Mouse (Mus musculus) MEL (cell line): ENCODE results near the gene Arid5b. TPM values are rescaled to one million over a fixed set of nuclear protein-coding genes. Genes with fewer than 3 reads are reported as not detected.

Source experiments
- DNase-seq: peaks from one replicate; pipeline ENCODE4 v3.0.0; 2011; ENCODE audit warnings: low read depth, low spot score
- H3K27ac ChIP-seq: 2 replicates; pipeline ENCODE4 v1.5.1; 2012; ENCODE audit warnings: low read depth, mild to moderate bottlenecking, control low read depth, low read length, moderate library complexity; ENCODE audit not compliant: control insufficient read depth
- H3K27me3 ChIP-seq, 2 experiments: fragments of 150-350 bp in 1 of 2; sonication (generic) in 1 of 2; 2 replicates each; pipeline ENCODE4 v1.6.1; 2012; ENCODE audit warnings: low read length in 2 of 2, mild to moderate bottlenecking in 2 of 2, improper control_type of control experiment in 1 of 2, moderate library complexity in 1 of 2; ENCODE audit not compliant: insufficient read depth in 2 of 2, control insufficient read depth in 1 of 2
- H3K36me3 ChIP-seq, 2 experiments: 2 replicates each; pipeline ENCODE4 v1.6.1; 2012 to 2014; ENCODE audit warnings: low read length in 2 of 2, improper control_type of control experiment in 1 of 2, inconsistent platforms in 1 of 2, mild to moderate bottlenecking in 1 of 2; ENCODE audit not compliant: insufficient read depth in 2 of 2, control insufficient read depth in 1 of 2
- H3K4me1 ChIP-seq, 2 experiments: fragments of 150-350 bp in 1 of 2; sonication (generic) in 1 of 2; 2 replicates each; pipeline ENCODE4 v1.6.1; 2012; ENCODE audit warnings: low read length in 2 of 2, improper control_type of control experiment in 1 of 2, mild to moderate bottlenecking in 1 of 2; ENCODE audit not compliant: insufficient read depth in 2 of 2, control insufficient read depth in 1 of 2
- H3K4me3 ChIP-seq, 2 experiments: fragments of 150-350 bp in 1 of 2; sonication (generic) in 1 of 2; 2 replicates each; pipeline ENCODE4 v1.5.1; 2012; ENCODE audit warnings: low read depth in 2 of 2, low read length in 2 of 2, mild to moderate bottlenecking in 2 of 2, moderate library complexity in 2 of 2, control low read depth in 1 of 2, improper control_type of control experiment in 1 of 2; ENCODE audit not compliant: control insufficient read depth in 1 of 2, insufficient read depth in 1 of 2
- H3K79me2 ChIP-seq: 2 replicates; pipeline ENCODE4 v1.6.1; 2012; ENCODE audit warnings: mild to moderate bottlenecking, low read length, moderate library complexity; ENCODE audit not compliant: control insufficient read depth, poor library complexity, insufficient read depth
- H3K9ac ChIP-seq: 2 replicates; pipeline ENCODE4 v1.6.1; 2012; ENCODE audit warnings: low read depth, mild to moderate bottlenecking, control low read depth, low read length, moderate library complexity; ENCODE audit not compliant: control insufficient read depth, poor library complexity, severe bottlenecking
- H3K9me3 ChIP-seq: fragments of 150-350 bp; sonication (generic); replicated peaks from 2 replicates; pipeline ENCODE4 v1.6.1; 2012; ENCODE audit warnings: mild to moderate bottlenecking, low read length, improper control_type of control experiment, moderate library complexity; ENCODE audit not compliant: insufficient read depth
- BHLHE40 ChIP-seq: IDR thresholded peaks from 2 replicates; pipeline ENCODE4 v1.6.1; 2012; ENCODE audit warnings: low read depth, mild to moderate bottlenecking, inconsistent platforms, low read length, improper control_type of control experiment, borderline replicate concordance
- CHD1 ChIP-seq: IDR thresholded peaks from 2 replicates; pipeline ENCODE4 v1.6.1; 2012; ENCODE audit warnings: low read depth, mild to moderate bottlenecking, inconsistent platforms, low read length, improper control_type of control experiment
- CTCF ChIP-seq, 3 experiments: IDR thresholded peaks in 2 of 3; conservative IDR thresholded peaks in 1 of 3; 2 replicates each; pipeline ENCODE4 v1.5.1; 2011 to 2012; ENCODE audit warnings: low read length in 3 of 3, low read depth in 2 of 3, mild to moderate bottlenecking in 2 of 3, improper control_type of control experiment in 1 of 3, inconsistent platforms in 1 of 3, mixed read lengths in 1 of 3, moderate library complexity in 1 of 3; ENCODE audit not compliant: control insufficient read depth in 1 of 3, insufficient read depth in 1 of 3, poor library complexity in 1 of 3, severe bottlenecking in 1 of 3
- ETS1 ChIP-seq: IDR thresholded peaks from 2 replicates; pipeline ENCODE4 v1.6.1; 2012; ENCODE audit warnings: low read depth, mild to moderate bottlenecking, inconsistent platforms, low read length, improper control_type of control experiment, moderate library complexity
- GABPA ChIP-seq: IDR thresholded peaks from 2 replicates; pipeline ENCODE4 v1.6.1; 2012; ENCODE audit warnings: low read depth, mild to moderate bottlenecking, inconsistent platforms, low read length, improper control_type of control experiment, moderate library complexity
- GATA1 ChIP-seq: IDR thresholded peaks from 2 replicates; pipeline ENCODE4 v1.6.1; 2011; ENCODE audit warnings: low read depth, low read length, improper control_type of control experiment
- HCFC1 ChIP-seq: IDR thresholded peaks from 2 replicates; pipeline ENCODE4 v1.6.1; 2012; ENCODE audit warnings: low read depth, mild to moderate bottlenecking, inconsistent platforms, low read length, improper control_type of control experiment, moderate library complexity
- JUND ChIP-seq: IDR thresholded peaks from 2 replicates; pipeline ENCODE4 v1.6.1; 2011; ENCODE audit warnings: low read depth, mild to moderate bottlenecking, improper control_type of control experiment, low read length
- KAT2A ChIP-seq: conservative IDR thresholded peaks from 2 replicates; pipeline ENCODE4 v1.6.1; 2012; ENCODE audit warnings: low read depth, low read length, improper control_type of control experiment, inconsistent platforms
- MAX ChIP-seq: IDR thresholded peaks from 2 replicates; pipeline ENCODE4 v1.6.1; 2011; ENCODE audit warnings: low read length, improper control_type of control experiment
- MAZ ChIP-seq: IDR thresholded peaks from 2 replicates; pipeline ENCODE4 v1.6.1; 2012; ENCODE audit warnings: low read depth, mild to moderate bottlenecking, inconsistent platforms, low read length, improper control_type of control experiment
- MEF2A ChIP-seq: IDR thresholded peaks from 2 replicates; pipeline ENCODE4 v1.6.1; 2014; ENCODE audit warnings: low read depth, mild to moderate bottlenecking, inconsistent platforms, low read length, improper control_type of control experiment; ENCODE audit not compliant: poor library complexity, insufficient replicate concordance, severe bottlenecking; ENCODE audit errors: extremely low read depth
- MXI1 ChIP-seq: IDR thresholded peaks from 2 replicates; pipeline ENCODE4 v1.6.1; 2011; ENCODE audit warnings: mild to moderate bottlenecking, low read depth, low read length, improper control_type of control experiment
- MYB ChIP-seq: IDR thresholded peaks from 2 replicates; pipeline ENCODE4 v1.6.1; 2011; ENCODE audit warnings: mild to moderate bottlenecking, low read depth, low read length, improper control_type of control experiment
- MYC ChIP-seq: IDR thresholded peaks from 2 replicates; pipeline ENCODE4 v1.6.1; 2011; ENCODE audit warnings: low read depth, mild to moderate bottlenecking, low read length, improper control_type of control experiment, moderate library complexity
- NRF1 ChIP-seq: IDR thresholded peaks from 2 replicates; pipeline ENCODE4 v1.6.1; 2014; ENCODE audit warnings: low read depth, mild to moderate bottlenecking, inconsistent platforms, low read length, improper control_type of control experiment, moderate library complexity; ENCODE audit not compliant: poor library complexity, insufficient read depth, severe bottlenecking
- POLR2A ChIP-seq, 2 experiments: IDR thresholded peaks; 2 replicates each; pipeline ENCODE4 v1.6.1; 2011 to 2012; ENCODE audit warnings: low read length in 2 of 2, mild to moderate bottlenecking in 2 of 2, control low read depth in 1 of 2, improper control_type of control experiment in 1 of 2, low read depth in 1 of 2, moderate library complexity in 1 of 2; ENCODE audit not compliant: control insufficient read depth in 1 of 2, insufficient read depth in 1 of 2, poor library complexity in 1 of 2
- POLR2AphosphoS2 ChIP-seq: IDR thresholded peaks from 2 replicates; pipeline ENCODE4 v1.6.1; 2011; ENCODE audit warnings: low read length, improper control_type of control experiment
- SMC3 ChIP-seq: IDR thresholded peaks from 2 replicates; pipeline ENCODE4 v1.6.1; 2011; ENCODE audit warnings: low read depth, low read length, improper control_type of control experiment
- TBP ChIP-seq: IDR thresholded peaks from 2 replicates; pipeline ENCODE4 v1.8.0; 2011; ENCODE audit warnings: low read depth, low read length, improper control_type of control experiment
- USF1 ChIP-seq: IDR thresholded peaks from 2 replicates; pipeline ENCODE4 v1.6.1; 2014; ENCODE audit warnings: low read depth, mild to moderate bottlenecking, inconsistent platforms, low read length, improper control_type of control experiment, moderate library complexity
- USF2 ChIP-seq, 2 experiments: IDR thresholded peaks; 2 replicates each; pipeline ENCODE4 v1.6.1; 2011 to 2012; ENCODE audit warnings: improper control_type of control experiment in 2 of 2, low read length in 2 of 2, borderline replicate concordance in 1 of 2, inconsistent platforms in 1 of 2, low read depth in 1 of 2, mild to moderate bottlenecking in 1 of 2; ENCODE audit not compliant: insufficient read depth in 1 of 2
- ZKSCAN1 ChIP-seq: IDR thresholded peaks from 2 replicates; pipeline ENCODE4 v1.6.1; 2012; ENCODE audit warnings: low read depth, mild to moderate bottlenecking, inconsistent platforms, low read length, improper control_type of control experiment, moderate library complexity
- ZMIZ1 ChIP-seq: IDR thresholded peaks from 2 replicates; pipeline ENCODE4 v1.6.1; 2012; ENCODE audit warnings: low read depth, mild to moderate bottlenecking, inconsistent platforms, low read length, improper control_type of control experiment, moderate library complexity
- polyA plus RNA-seq, 2 experiments: library from polyadenylated mRNA; stranded (reverse) in 1 of 2; unstranded in 1 of 2; fragments of >175 nt in 1 of 2; fragments of >200 nt in 1 of 2; gene quantifications; 2 replicates each; pipeline versions ENCODE4 v1.2.1 to v1.2.4; 2012; ENCODE audit warnings: low replicate concordance in 2 of 2, low read depth in 1 of 2; ENCODE audit not compliant: insufficient read length in 2 of 2, insufficient read depth in 1 of 2, missing spikeins in 1 of 2
- total RNA-seq: library from RNA; depleted of rRNA; stranded (reverse); fragments of 300-350 nt; gene quantifications from 2 replicates; pipeline ENCODE4 v1.2.3, GENCODE M21; 2012

Arid5b gene
- total and polyA plus RNA-seq, 3 experiments: 0.03 TPM; not detected in 2

DNA sequence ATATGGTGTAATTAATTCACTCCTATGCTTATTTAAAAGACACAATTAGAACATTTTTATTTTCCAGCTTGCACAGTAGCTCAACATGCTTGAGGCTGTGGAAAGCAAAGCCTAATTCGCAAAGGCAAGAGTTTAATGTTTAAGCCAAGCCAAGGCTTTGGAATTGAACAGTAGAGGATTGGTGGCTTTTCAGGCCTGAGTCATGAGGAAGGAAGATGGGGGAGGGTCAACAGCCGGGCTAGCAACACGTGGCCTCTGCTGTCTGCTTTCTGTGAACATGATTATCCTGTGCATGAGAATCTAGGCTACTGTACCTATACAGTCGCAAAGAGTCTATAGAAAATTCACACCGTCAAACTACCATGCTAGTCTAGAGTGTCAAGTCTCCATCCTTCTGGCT is 9.9 kb downstream of the Arid5b start:
- Histone ChIP-seq H3K27me3 (no peaks in the 10 kb centered on the region), H3K79me2 (no peaks in the 10 kb centered on the region), H3K36me3 (no peaks in the 10 kb centered on the region)

DNA sequence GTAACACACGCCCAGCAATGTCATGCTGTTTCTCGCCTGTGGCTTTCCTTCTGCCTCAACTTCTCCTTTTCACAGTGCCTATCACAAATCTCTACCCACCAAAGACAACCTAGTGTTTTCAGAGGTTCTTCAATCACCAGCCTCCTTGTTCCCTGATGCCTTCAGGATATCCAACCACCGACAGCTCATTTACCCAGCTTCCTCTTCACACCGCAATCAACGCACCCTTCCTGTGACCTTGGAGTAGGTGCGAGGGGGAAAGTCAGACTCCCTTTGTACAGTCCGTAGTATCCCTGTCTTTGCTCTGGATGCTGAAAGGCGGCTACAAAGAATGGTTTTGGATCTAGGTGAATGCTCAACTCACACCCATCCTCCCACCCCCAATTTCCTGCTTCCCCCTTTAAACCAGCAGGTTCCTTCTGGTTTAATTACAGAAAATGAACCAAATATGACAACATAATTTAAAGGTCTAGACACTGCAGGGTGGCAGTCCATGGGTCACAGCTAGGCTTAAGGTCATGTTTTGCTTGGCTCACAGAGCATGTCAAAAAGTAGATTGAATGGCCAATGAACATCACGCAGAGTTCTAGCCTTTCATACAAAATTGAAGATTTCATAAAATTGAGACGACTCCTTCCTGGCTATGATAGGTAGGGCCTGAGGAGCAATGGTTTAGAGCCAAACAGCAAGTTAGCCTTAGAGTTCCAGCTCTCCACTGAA is 14.4 kb downstream of the Arid5b start:
- H3K27me3 ChIP-seq: no peaks in the 10 kb centered on the region
- no peaks in the 10 kb centered on the region for H3K4me1 ChIP-seq
- H3K9ac ChIP-seq: no peak overlapping the region
- H3K4me3 ChIP-seq: no peak overlapping the region
- TF ChIP-seq ZKSCAN1 (no peak), MXI1 (no peak), NRF1 (no peak), ZMIZ1 (no peak), MAZ (no peak), MYC (no peak)
- TF ChIP-seq, all 39 proteins: peak for 0
- Histone ChIP-seq H3K79me2 (no peaks in the 10 kb centered on the region), H3K9me3 (no peaks in the 10 kb centered on the region), H3K27ac (no peak overlapping the region), H3K36me3 (no peaks in the 10 kb centered on the region)
- DNase-seq: no peak

More for the DNA sequence above, 9.9 kb downstream of the Arid5b start:
- no peak overlapping the region for H3K4me3 ChIP-seq
- no peaks in the 10 kb centered on the region for H3K9me3 ChIP-seq
- TF ChIP-seq MEF2A (no peak), ETS1 (no peak), GATA1 (no peak)
- no peak overlapping the region for H3K27ac ChIP-seq
- H3K9ac ChIP-seq: no peak overlapping the region
- no peaks in the 10 kb centered on the region for H3K4me1 ChIP-seq
- DNase-seq: no peak

DNA sequence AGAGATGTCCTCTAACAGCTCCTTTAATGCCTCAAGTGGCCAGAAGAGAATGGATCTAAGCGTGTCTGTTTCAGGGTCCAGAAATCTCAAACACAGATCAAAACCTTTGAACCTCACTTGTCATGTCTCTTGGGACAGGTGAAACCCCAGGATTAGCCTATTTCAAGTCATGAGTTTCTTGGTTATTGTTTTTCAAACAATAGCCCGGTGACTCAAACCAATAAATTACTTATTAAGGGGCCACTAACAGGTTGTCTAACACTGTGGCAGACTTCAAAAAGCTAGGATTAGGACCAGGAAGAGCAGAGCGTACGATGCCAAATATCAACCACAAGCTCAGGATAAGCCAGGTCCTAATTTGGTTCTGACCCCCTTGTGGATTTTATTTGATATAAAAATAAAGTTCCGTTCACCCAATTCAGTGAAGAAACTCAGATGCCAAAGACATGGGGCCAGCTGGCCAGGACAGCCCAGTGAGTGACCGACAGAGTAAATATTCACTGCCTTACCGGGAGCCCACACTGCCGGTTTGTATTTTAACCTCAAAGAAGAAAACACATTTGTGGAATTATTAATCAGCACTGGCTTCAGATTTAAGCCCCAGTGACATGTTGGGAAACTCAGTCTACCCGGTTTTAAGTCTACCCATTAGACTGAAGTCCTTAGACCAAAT is 15.1 kb downstream of the Arid5b start:
- no peak for DNase-seq
- Histone ChIP-seq H3K79me2 (no peaks in the 10 kb centered on the region), H3K4me3 (no peak overlapping the region), H3K9me3 (no peaks in the 10 kb centered on the region), H3K4me1 (no peaks in the 10 kb centered on the region), H3K36me3 (no peaks in the 10 kb centered on the region), H3K27me3 (no peaks in the 10 kb centered on the region), H3K27ac (no peak overlapping the region), H3K9ac (no peak overlapping the region)
- TF ChIP-seq HCFC1 (no peak), MXI1 (no peak), MYC (no peak), SMC3 (no peak), USF1 (no peak), POLR2A (IDR thresholded peaks at IDR 0.05; ENCODE audit: control insufficient read depth in 1 of 2, insufficient read depth in 1 of 2, low read depth in 1 of 2, low read length in 2 of 2, poor library complexity in 1 of 2) (no peak), JUND (no peak), POLR2AphosphoS2 (no peak), GABPA (no peak), TBP (no peak), CHD1 (no peak), MYB (no peak), KAT2A (no peak), MAX (no peak), CTCF (IDR thresholded peaks at IDR 0.05 in 2 of 3, conservative IDR thresholded peaks at IDR 0.05 in 1 of 3; ENCODE audit: control insufficient read depth in 1 of 3, insufficient read depth in 1 of 3, low read depth in 2 of 3, low read length in 3 of 3, poor library complexity in 1 of 3, severe bottlenecking in 1 of 3) (no peak), BHLHE40 (no peak), USF2 (IDR thresholded peaks at IDR 0.05; ENCODE audit: borderline replicate concordance in 1 of 2, insufficient read depth in 1 of 2, low read depth in 1 of 2, low read length in 2 of 2) (no peak)
